Mouse (Mus musculus) thymus, adult 2 months (tissue): Measurements from ENCODE around the gene Med20. TPM values are rescaled to one million over a fixed set of nuclear protein-coding genes. Genes with fewer than 3 reads are reported as not detected.

Experiments used
- DNase-seq: peaks from one replicate; pipeline ENCODE4 v3.0.0; 2021
- H3K27ac ChIP-seq: fragments of 200-500 bp; 2 replicates; pipeline ENCODE4 v1.5.1; 2012; ENCODE audit warnings: low read length, control low read depth; ENCODE audit not compliant: control insufficient read depth, insufficient read depth
- H3K27me3 ChIP-seq: fragments of 200-500 bp; 2 replicates; pipeline ENCODE4 v1.6.1; 2012; ENCODE audit warnings: mild to moderate bottlenecking, low read length, moderate library complexity, mixed read lengths; ENCODE audit not compliant: control insufficient read depth, insufficient read depth
- H3K36me3 ChIP-seq: fragments of 200-500 bp; 2 replicates; pipeline ENCODE4 v1.6.1; 2012; ENCODE audit warnings: mild to moderate bottlenecking, low read length, moderate library complexity; ENCODE audit not compliant: control insufficient read depth, insufficient read depth
- H3K4me1 ChIP-seq: fragments of 200-500 bp; replicated peaks from 2 replicates; pipeline ENCODE4 v1.6.1; 2012; ENCODE audit warnings: low read length; ENCODE audit not compliant: control insufficient read depth, insufficient read depth
- H3K4me3 ChIP-seq: fragments of 200-500 bp; 2 replicates; pipeline ENCODE4 v1.5.1; 2012; ENCODE audit warnings: mild to moderate bottlenecking, low read length, control low read depth, moderate library complexity; ENCODE audit not compliant: control insufficient read depth, insufficient read depth
- CTCF ChIP-seq: fragments of 200-500 bp; IDR thresholded peaks from 2 replicates; pipeline ENCODE4 v1.5.1; 2012; ENCODE audit warnings: mild to moderate bottlenecking, control low read depth, low read length, moderate library complexity, borderline replicate concordance; ENCODE audit not compliant: control insufficient read depth, poor library complexity, insufficient read depth; ENCODE audit errors: extremely low read depth
- POLR2A ChIP-seq: fragments of 200-500 bp; IDR thresholded peaks from 2 replicates; pipeline ENCODE4 v1.6.1; 2012; ENCODE audit warnings: mild to moderate bottlenecking, low read length, control low read depth, moderate library complexity; ENCODE audit not compliant: control insufficient read depth, poor library complexity, insufficient read depth; ENCODE audit errors: extremely low read depth
- WGBS: fragments of 180-500 bp; shearing (Covaris S2); methylation state at CpG from one replicate; pipeline ENCODE4 v1.1.7; 2018; 5-methylcytosine and 5-hydroxymethylcytosine counted together
- polyA plus RNA-seq: library from polyadenylated mRNA; depleted of rRNA; stranded (reverse); fragments of >200 nt; gene quantifications from 2 replicates; pipeline ENCODE4 v1.2.3, GENCODE M21; 2012

Gene Med20
- polyA plus RNA-seq, 1 experiment = 56.4 TPM

DNA sequence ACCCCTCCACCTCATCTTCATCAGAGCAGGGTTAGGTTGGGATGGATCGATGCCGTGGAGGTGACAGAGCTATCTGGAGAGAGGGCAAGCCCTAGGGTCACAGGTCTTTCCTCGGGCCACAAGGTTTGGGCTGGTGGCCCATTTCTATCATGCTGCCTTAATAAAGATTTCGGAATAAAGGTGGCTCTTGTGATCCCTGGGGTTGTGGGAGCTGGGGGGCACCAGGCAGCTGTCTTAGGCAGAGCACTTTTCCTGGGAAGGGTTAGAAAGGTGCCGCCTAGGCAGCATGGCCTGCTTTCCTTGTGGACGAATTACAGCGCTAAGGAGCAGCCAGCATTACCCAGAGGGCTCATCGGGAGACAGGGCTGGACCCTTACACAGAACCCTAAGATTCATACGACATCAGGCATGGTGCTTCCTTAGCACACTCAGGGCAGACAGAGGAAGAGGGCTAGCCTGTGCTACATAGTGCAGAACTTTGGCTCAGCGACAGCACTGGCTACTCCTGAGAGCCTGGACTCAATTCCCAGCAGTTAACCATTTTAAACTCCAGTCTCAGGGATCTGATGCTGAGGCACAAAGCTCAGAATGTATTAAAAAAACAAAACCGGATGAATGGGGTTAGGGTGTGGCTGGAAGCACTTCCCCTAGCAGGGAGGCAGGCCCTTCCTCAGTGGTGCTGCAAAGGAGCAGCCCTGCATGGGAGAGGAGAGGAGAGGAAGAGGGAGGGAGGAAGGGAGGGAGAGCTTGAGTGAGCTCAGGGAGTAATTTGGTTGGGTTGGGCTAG, 11.7 kb upstream of the Med20 start:
- 81% methylated on average over 11 of the region's 11 CpGs for WGBS
- Histone ChIP-seq H3K27me3 (no peaks in the 10 kb centered on the region), H3K4me3 (no peak overlapping the region), H3K36me3 (peaks cover 71% of the 10 kb centered on the region), H3K4me1 (peaks cover 67% of the 10 kb centered on the region), H3K27ac (peak overlapping the region; percentile 94)
- TF ChIP-seq CTCF (no peak), POLR2A (no peak)
- peak; percentile 55 for DNase-seq

DNA sequence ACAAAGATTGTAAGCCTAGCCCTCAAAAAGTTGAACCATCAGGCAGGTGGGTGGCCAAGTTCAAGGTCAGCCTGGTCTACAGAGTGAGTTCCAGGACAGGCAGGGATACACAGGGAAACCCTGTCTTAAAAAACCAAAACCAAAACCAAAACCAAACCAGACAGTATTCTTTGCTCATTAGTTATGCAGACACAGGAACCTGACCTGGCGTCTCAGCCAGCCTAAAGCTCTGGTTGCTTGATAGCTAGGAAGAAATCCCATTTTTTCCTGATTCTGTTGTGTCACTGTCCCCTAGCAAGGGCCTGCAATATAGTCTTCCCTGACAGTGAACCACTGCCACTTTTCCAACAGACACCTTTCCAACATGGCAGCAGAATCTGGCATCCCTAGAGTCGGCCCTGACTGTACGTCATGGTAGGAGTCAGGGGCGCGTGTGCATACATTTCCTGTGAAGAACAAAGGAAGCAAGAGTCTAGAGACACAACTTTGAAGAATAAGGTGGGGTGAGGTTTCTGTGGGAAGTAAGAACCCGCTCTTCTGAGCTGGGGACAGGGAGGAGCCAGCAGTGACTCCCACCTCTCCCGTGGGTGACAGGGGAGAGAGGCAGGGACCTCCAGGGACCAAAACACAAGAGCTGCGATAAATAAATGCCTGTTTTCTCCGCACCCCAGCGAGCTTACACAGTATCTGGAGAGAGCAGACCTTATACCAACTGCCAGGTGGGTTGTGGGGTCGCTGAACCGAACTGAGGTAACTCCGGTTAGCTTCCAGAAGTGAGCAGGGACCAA, 10.6 kb upstream of the Med20 start:
- Histone ChIP-seq H3K27ac (peak overlapping the region; percentile 94), H3K4me1 (peaks cover 59% of the 10 kb centered on the region), H3K27me3 (no peaks in the 10 kb centered on the region), H3K36me3 (peaks cover 60% of the 10 kb centered on the region), H3K4me3 (no peak overlapping the region)
- DNase-seq = peak; percentile 41
- WGBS = 38% methylated on average over 13 of the region's 13 CpGs
- TF ChIP-seq POLR2A = no peak
- TF ChIP-seq CTCF = no peak

DNA sequence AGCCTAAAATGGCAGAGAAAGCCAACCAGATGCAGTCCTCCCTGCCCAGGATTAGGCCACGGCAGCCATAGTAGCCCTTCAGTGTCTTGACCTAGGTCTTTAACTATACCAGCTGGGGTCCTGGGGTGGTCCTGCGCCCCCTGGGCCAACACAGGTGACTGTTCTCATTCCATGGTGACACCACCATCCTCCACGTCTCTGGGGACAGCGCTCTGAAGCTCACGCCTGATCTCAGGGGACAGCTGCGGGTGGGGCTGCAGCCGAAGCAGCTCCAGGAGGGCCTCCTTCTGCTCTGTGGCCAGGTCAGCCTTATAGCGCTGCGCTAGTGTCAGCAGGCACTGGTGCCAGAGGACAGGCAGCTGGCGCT, 10.0 kb upstream of the Med20 start:
- TF ChIP-seq CTCF = no peak
- TF ChIP-seq POLR2A = no peak
- peak; percentile 30 for DNase-seq
- no peak overlapping the region for H3K4me3 ChIP-seq
- H3K36me3 ChIP-seq = peaks cover 56% of the 10 kb centered on the region
- peak overlapping the region; percentile 94 for H3K27ac ChIP-seq
- H3K4me1 ChIP-seq = peaks cover 54% of the 10 kb centered on the region
- no peaks in the 10 kb centered on the region for H3K27me3 ChIP-seq
- WGBS = 93% methylated on average over 10 of the region's 10 CpGs

DNA sequence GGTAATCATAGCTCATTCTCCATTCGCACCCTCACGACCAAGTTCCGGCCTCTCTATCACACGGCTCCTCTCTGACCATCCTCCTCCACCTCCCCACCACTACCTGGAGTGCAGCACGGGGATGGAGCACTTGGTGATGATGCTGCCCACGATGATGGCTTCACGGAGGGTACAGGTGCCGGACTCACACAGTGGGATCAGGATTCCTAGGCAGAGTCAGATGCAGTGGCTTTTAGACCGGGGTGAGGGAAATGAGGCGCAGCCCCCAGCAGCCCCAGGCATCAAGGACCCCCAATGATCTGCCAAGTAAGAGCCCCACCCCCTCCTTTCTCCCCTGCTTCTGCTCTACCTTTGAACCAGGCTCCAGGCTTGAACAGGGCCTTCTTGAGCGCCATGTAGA, 9.1 kb upstream of the Med20 start:
- no peak for DNase-seq

DNA sequence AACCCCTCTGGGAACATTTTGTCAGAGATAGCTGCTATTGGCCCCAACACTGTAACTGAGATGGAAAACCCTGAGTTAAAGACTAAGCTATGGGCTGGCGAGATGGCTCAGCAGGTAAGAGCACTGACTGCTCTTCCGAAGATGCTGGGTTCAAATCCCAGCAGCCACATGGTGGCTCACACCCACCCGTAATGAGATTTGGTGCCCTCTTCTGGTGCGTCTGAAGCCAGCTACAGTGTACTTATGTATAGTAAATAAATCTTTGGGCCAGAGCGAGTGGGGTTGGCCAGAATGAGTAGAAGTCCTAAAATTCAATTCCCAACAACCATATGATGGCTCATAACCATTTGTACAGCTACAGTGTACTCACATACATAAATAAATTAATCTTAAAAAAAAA, 5.2 kb upstream of the Med20 start:
- H3K4me1 ChIP-seq = peaks cover 8% of the 10 kb centered on the region

More for the DNA sequence above, 9.1 kb upstream of the Med20 start:
- TF ChIP-seq POLR2A (no peak), CTCF (no peak)
- peaks cover 45% of the 10 kb centered on the region for H3K4me1 ChIP-seq
- no peak overlapping the region for H3K27ac ChIP-seq
- peaks cover 47% of the 10 kb centered on the region for H3K36me3 ChIP-seq
- WGBS = 96% methylated on average over 11 of the region's 11 CpGs
- no peak overlapping the region for H3K4me3 ChIP-seq
- no peaks in the 10 kb centered on the region for H3K27me3 ChIP-seq

DNA sequence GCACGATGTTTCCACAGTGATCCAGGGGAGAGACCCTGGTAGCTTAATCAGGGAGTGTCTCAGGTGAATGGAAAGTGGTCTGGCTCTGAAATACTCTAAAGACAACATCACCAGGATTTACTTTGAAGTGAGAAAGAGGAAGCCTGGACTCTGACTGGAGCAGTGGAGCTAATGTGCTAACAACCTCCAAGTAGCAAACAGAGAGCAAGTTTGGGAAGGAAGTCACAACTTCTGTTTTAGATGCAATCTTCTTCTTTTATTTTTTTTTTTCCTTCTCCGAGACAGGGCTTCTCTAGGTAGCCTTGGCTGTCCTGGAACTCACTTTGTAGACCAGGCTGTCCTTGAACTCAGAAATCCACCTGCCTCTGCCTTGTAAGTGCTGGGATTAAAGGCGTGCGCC, 2.2 kb upstream of the Med20 start:
- Histone ChIP-seq H3K4me1 (peaks cover 10% of the 10 kb centered on the region), H3K4me3 (no peak overlapping the region), H3K36me3 (peaks cover under 1% of the 10 kb centered on the region; the same call in 1 of the 2 replicates), H3K27ac (no peak overlapping the region), H3K27me3 (no peaks in the 10 kb centered on the region)
- WGBS = 91% methylated on average over 4 of the region's 4 CpGs
- TF ChIP-seq CTCF = no peak
- no peak for TF ChIP-seq POLR2A
- DNase-seq = no peak

More for the DNA sequence above, 5.2 kb upstream of the Med20 start:
- 77% methylated on average over 5 of the region's 5 CpGs for WGBS
- Histone ChIP-seq H3K27me3 (no peaks in the 10 kb centered on the region), H3K27ac (no peak overlapping the region), H3K4me3 (no peak overlapping the region), H3K36me3 (peaks cover 20% of the 10 kb centered on the region)
- peak; percentile 70 for DNase-seq
- TF ChIP-seq CTCF (peak; percentile 42; the same call in 1 of the 2 replicates), POLR2A (no peak)
